Mouse (Mus musculus) spleen, adult 2 months (tissue): ENCODE measurements around the gene St13.

ENCODE experiments used
- CTCF ChIP-seq: fragments of 200-500 bp; IDR thresholded peaks from 2 replicates; pipeline ENCODE4 v1.5.1; 2011; ENCODE audit warnings: mild to moderate bottlenecking, inconsistent platforms; ENCODE audit not compliant: insufficient read depth, insufficient read length, insufficient replicate concordance; ENCODE audit errors: extremely low read depth
- POLR2A ChIP-seq: fragments of 200-500 bp; IDR thresholded peaks from 2 replicates; pipeline ENCODE4 v1.6.1; 2011; ENCODE audit warnings: low read depth, low read length, inconsistent platforms

- TF ChIP-seq CTCF (no peak), POLR2A (no peak)
Measured at GRCm38 (mm10) chr15:81313928-81314327, 85.9 kb downstream of the St13 start.
